Mouse (Mus musculus) embryo, embryonic 11 days (tissue): ENCODE data around the gene Irf4.
A peak's percentile ranks its signal among the peaks of the same experiment; 100 is the strongest.

Source experiments
- DNase-seq: peaks from one replicate; pipeline ENCODE4 v3.0.0-alpha.2; 2015

Gene Irf4

GRCm38 (mm10) chr13:30764014-30764740, 15.2 kb downstream of the Irf4 start:
- no peak for DNase-seq

GRCm38 (mm10) chr13:30765906-30766305, 16.9 kb downstream of the Irf4 start:
- no peak for DNase-seq

- DNase-seq: no peak
These were observed 17.8 kb downstream of the Irf4 start for GRCm38 (mm10) chr13:30766636-30767476.

- no peak for DNase-seq
These were observed 18.6 kb downstream of the Irf4 start for GRCm38 (mm10) chr13:30767477-30768127.

GRCm38 (mm10) chr13:30776021-30776420, 27.0 kb downstream of the Irf4 start:
- DNase-seq: no peak

GRCm38 (mm10) chr13:30777678-30778179, 28.7 kb downstream of the Irf4 start:
- no peak for DNase-seq

GRCm38 (mm10) chr13:30781905-30782304, 32.9 kb downstream of the Irf4 start:
- peak; percentile 9 for DNase-seq

GRCm38 (mm10) chr13:30782419-30782818, 33.4 kb downstream of the Irf4 start:
- DNase-seq: peak; percentile 48

- no peak for DNase-seq
These were observed 36.5 kb downstream of the Irf4 start for GRCm38 (mm10) chr13:30785423-30786040.

GRCm38 (mm10) chr13:30786235-30787035, 37.4 kb downstream of the Irf4 start:
- DNase-seq: no peak

- DNase-seq: no peak
These were observed 38.0 kb downstream of the Irf4 start for GRCm38 (mm10) chr13:30787036-30787320.

GRCm38 (mm10) chr13:30787556-30787955, 38.5 kb downstream of the Irf4 start:
- DNase-seq: no peak

- DNase-seq: no peak
These were observed 38.9 kb downstream of the Irf4 start for GRCm38 (mm10) chr13:30787960-30788359.

GRCm38 (mm10) chr13:30788421-30788820, 39.4 kb downstream of the Irf4 start:
- no peak for DNase-seq

- no peak for DNase-seq
These were observed 41.0 kb downstream of the Irf4 start for GRCm38 (mm10) chr13:30790016-30790415.

- DNase-seq: no peak
These were observed 43.3 kb downstream of the Irf4 start for GRCm38 (mm10) chr13:30792308-30792707.

- no peak for DNase-seq
These were observed 43.7 kb downstream of the Irf4 start for GRCm38 (mm10) chr13:30792741-30793140.

GRCm38 (mm10) chr13:30793196-30793595, 44.2 kb downstream of the Irf4 start:
- no peak for DNase-seq

- DNase-seq: no peak
These were observed 44.6 kb downstream of the Irf4 start for GRCm38 (mm10) chr13:30793616-30794015.

- no peak for DNase-seq
These were observed 46.9 kb downstream of the Irf4 start for GRCm38 (mm10) chr13:30795960-30796359.

- DNase-seq: peak; percentile 8
These were observed 52.9 kb downstream of the Irf4 start for GRCm38 (mm10) chr13:30801886-30802285.

- DNase-seq: no peak
These were observed 53.4 kb downstream of the Irf4 start for GRCm38 (mm10) chr13:30802336-30802955.
